Comparison of ENCODE assay signal across 8 mouse cellular contexts in genomic region chr17:26138239-26138836, GRCm38 (mm10). TPM values are rescaled to one million over a fixed set of nuclear protein-coding genes. Genes with fewer than 3 reads are reported as not detected.
DNase-seq lines count a peak whose midpoint lies in the region; ATAC-seq lines count a peak whose summit lies in the region.

TSS of gene Axin1 (plus strand) at chr17:26138688.

- no peaks in the 10 kb centered on the region for H3K27me3 ChIP-seq in lung, embryonic 16.5 days (ENCODE audit: control insufficient read depth, insufficient read depth, low read depth, low read length)

- peak within 1 kb of the TSS; percentile 95 for H3K27ac ChIP-seq in lung, embryonic 16.5 days (ENCODE audit: low read length)

- ATAC-seq in hematopoietic stem cell, adult 5-6 weeks (replicated peaks in 1 of 2; ENCODE audit: insufficient read depth in 1 of 2, low FRiP score in 2 of 2, low TSS enrichment in 1 of 2, low read depth in 1 of 2, poor library complexity in 2 of 2, severe bottlenecking in 2 of 2): peak; percentile 95 to 99
- ATAC-seq in lung, embryonic 16.5 days (ENCODE audit: low read depth): peak; percentile 99

- H3K4me2 ChIP-seq in lung, embryonic 16.5 days (ENCODE audit: low read depth, low read length): peak within 1 kb of the TSS; percentile 80

- H3K4me1 ChIP-seq in lung, embryonic 16.5 days (replicated peaks; ENCODE audit: control insufficient read depth, insufficient read depth, low read length): peaks cover 11% of the 10 kb centered on the region

- no peaks in the 10 kb centered on the region for H3K9me3 ChIP-seq in lung, embryonic 16.5 days (ENCODE audit: control insufficient read depth, low read length)

- peak within 1 kb of the TSS; percentile 95 for H3K9ac ChIP-seq in lung, embryonic 16.5 days (ENCODE audit: low read length)

- peaks cover 9% of the 10 kb centered on the region for H3K36me3 ChIP-seq in lung, embryonic 16.5 days (ENCODE audit: control insufficient read depth, insufficient read depth, low read length)

- DNase-seq in MEL-GATA-1-ER (ENCODE audit: extremely low read depth, low read depth): peak; percentile 97
- peak; percentile 90 for DNase-seq in cerebellum, adult 8-10 months
- peak; percentile 97 for DNase-seq in forelimb bud, embryonic 11.5 days (ENCODE audit: low read depth, low spot score)
- DNase-seq in layer of hippocampus, adult 9-10 months (ENCODE audit: low spot score): peak; percentile 71
- peak; percentile 76 for DNase-seq in ovary, postnatal 10 days (ENCODE audit: low spot score)
- DNase-seq in thymus, postnatal 10 days (ENCODE audit: low spot score in 2 of 2): peak; percentile 94 to 98

- H3K4me3 ChIP-seq in lung, embryonic 16.5 days (ENCODE audit: low read length): peak within 1 kb of the TSS; percentile 91

- under 1% methylated on average over 42 of the region's 42 CpGs for WGBS in lung, embryonic 16.5 days

RNA-seq across cellular contexts. Expression of gene Axin1, which starts in this region (rescaled TPM):
- total RNA-seq in hematopoietic stem cell, adult 5-6 weeks (2017): 224 and 358 TPM in 2 replicates
- 6.9 and 7.4 TPM in 2 replicates for polyA plus RNA-seq in lung, embryonic 16.5 days (2015; fragmentation: Nextera tagmentation; extraction: Ambion mirVana)

Comparison
In these comparisons a context has a peak if more than half of its experiments do, and no peak if none do; other contexts are left out.
1. Peak in every context shown above with its lines: DNase-seq, ATAC-seq, H3K4me3 ChIP-seq and H3K27ac ChIP-seq.